Mouse (Mus musculus): ENCODE results near the gene Zfp182. TPM values are rescaled to one million over a fixed set of nuclear protein-coding genes. Genes with fewer than 3 reads are reported as not detected.

The Zfp182 gene
- 1 to 10 TPM; 1.8 to 2.3 TPM for total RNA-seq (2021)
- long read RNA-seq, experiment 1, partial matches to known transcripts = 0 of 1 reads
- long read RNA-seq, experiment 1, other reads (novel, unspliced or antisense) = 1 of 1 reads
- long read RNA-seq, experiment 2, partial matches to known transcripts = 0 of 3 reads
- long read RNA-seq, experiment 2, other reads (novel, unspliced or antisense) = 3 of 3 reads

GRCm38 (mm10) chrX:21061866-21062543 lies at the start of gene Zfp182:
TSS of gene Zfp182 (minus strand) at chrX:21062316.
- intact Hi-C loops (cut with DNase I) = no loop called here
- no peak for TF ChIP-seq CTCF (IDR thresholded peaks at IDR 0.05)
- Histone ChIP-seq H3K27ac (peak within 1 kb of the TSS; percentile 71), H3K4me3 (peak within 1 kb of the TSS; percentile 80)
- DNase-seq = peak; percentile 80

- intact Hi-C loops (cut with DNase I) = no loop called here
- no peak for TF ChIP-seq CTCF (IDR thresholded peaks at IDR 0.05)
- Histone ChIP-seq H3K4me3 (peak overlapping the region; percentile 68), H3K27ac (peak overlapping the region; percentile 81)
- DNase-seq = no peak
Measured at GRCm38 (mm10) chrX:21089867-21090239, 27.7 kb upstream of the Zfp182 start.

- H3K27ac ChIP-seq = peak within 1 kb of the TSS; percentile 81
- intact Hi-C loops (cut with DNase I) = no loop called here
- DNase-seq = peak; percentile 72
- TF ChIP-seq CTCF (IDR thresholded peaks at IDR 0.05) = no peak
- H3K4me3 ChIP-seq = peak within 1 kb of the TSS; percentile 68
Measured at GRCm38 (mm10) chrX:21088983-21089866, 27.1 kb upstream of the Zfp182 start, which contains the start of gene Zfp300. TSS of gene Zfp300 (minus strand) at chrX:21089527.

- Histone ChIP-seq H3K4me3 (peak overlapping the region; percentile 68), H3K27ac (peak overlapping the region; percentile 81)
- DNase-seq = no peak
- intact Hi-C loops (cut with DNase I) = no loop called here
- no peak for TF ChIP-seq CTCF (IDR thresholded peaks at IDR 0.05)
Measured at GRCm38 (mm10) chrX:21088645-21088982, 26.5 kb upstream of the Zfp182 start.

- H3K4me3 ChIP-seq = no peak within 1 kb of the TSS
- no peak for DNase-seq
- no peak for TF ChIP-seq CTCF (IDR thresholded peaks at IDR 0.05)
- H3K27ac ChIP-seq = no peak within 1 kb of the TSS
- intact Hi-C loops (cut with DNase I) = no loop called here
Measured at GRCm38 (mm10) chrX:21068106-21068505, 6.0 kb upstream of the Zfp182 start, which contains the start of gene Spaca5. TSS of gene Spaca5 (plus strand) at chrX:21068406.

- no peak for DNase-seq
- H3K4me3 ChIP-seq = peak overlapping the region; percentile 80
- H3K27ac ChIP-seq = peak overlapping the region; percentile 51
- no peak for TF ChIP-seq CTCF (IDR thresholded peaks at IDR 0.05)
- intact Hi-C loops (cut with DNase I) = no loop called here
Measured at GRCm38 (mm10) chrX:21062544-21062890, 401 bp upstream of the Zfp182 start.

GRCm38 (mm10) chrX:21061460-21061859 lies 656 bp downstream of the Zfp182 start:
- Histone ChIP-seq H3K4me3 (peak overlapping the region; percentile 80), H3K27ac (peak overlapping the region; percentile 71)
- TF ChIP-seq CTCF (IDR thresholded peaks at IDR 0.05) = no peak
- DNase-seq = no peak
- intact Hi-C loops (cut with DNase I) = no loop called here

- DNase-seq = no peak
- no peak for TF ChIP-seq CTCF (IDR thresholded peaks at IDR 0.05)
- Histone ChIP-seq H3K27ac (no peak overlapping the region), H3K4me3 (no peak overlapping the region)
- intact Hi-C loops (cut with DNase I) = no loop called here
Measured at GRCm38 (mm10) chrX:20980901-20981300, 81.2 kb downstream of the Zfp182 start.

Other genes starting within 250 kb of the Zfp182 start
- gene Timp1, start 192.2 kb downstream of the Zfp182 start, total RNA-seq (2021) = 1 to 10 TPM in 1 of 2 experiments, under 1 TPM in 1; 0.48 to 3.0 TPM
- gene Syn1, start 141.3 kb downstream of the Zfp182 start, total RNA-seq (2021) = under 1 TPM in 1 of 2 experiments, not detected in 1; 0.06 TPM
- gene Cfp, start 130.8 kb downstream of the Zfp182 start, total RNA-seq (2021) = 1 to 10 TPM; 3.1 to 4.8 TPM
- 1 to 10 TPM; 7.3 to 7.5 TPM for gene Elk1, start 111.7 kb downstream of the Zfp182 start, total RNA-seq (2021)
- 10 to 100 TPM; 27.5 to 33.1 TPM for gene Uxt, start 100.3 kb downstream of the Zfp182 start, total RNA-seq (2021)
- gene Spaca5, start 6.1 kb upstream of the Zfp182 start, total RNA-seq (2021) = not detected
- gene Zfp300, start 27.2 kb upstream of the Zfp182 start, total RNA-seq (2021) = under 1 TPM; 0.10 to 0.39 TPM
- gene Ssxa1, start 53.5 kb upstream of the Zfp182 start, total RNA-seq (2021) = not detected
- gene Gm21876, start 113.3 kb upstream of the Zfp182 start, total RNA-seq (2021) = not detected